Mouse (Mus musculus) heart, adult 2 months (tissue): ENCODE results near the gene Fbxo9.

Source experiments
- CTCF ChIP-seq: fragments of 200-600 bp; IDR thresholded peaks from 2 replicates; pipeline ENCODE4 v1.8.1; 2022; ENCODE audit warnings: antibody characterized with exemption, mild to moderate bottlenecking, moderate library complexity
- EP300 ChIP-seq: fragments of 200-500 bp; IDR thresholded peaks from 2 replicates; pipeline ENCODE4 v1.6.1; 2011; ENCODE audit warnings: low read depth, low read length, control low read depth; ENCODE audit not compliant: insufficient read depth
- POLR2A ChIP-seq: fragments of 200-500 bp; IDR thresholded peaks from 2 replicates; pipeline ENCODE4 v1.6.1; 2011; ENCODE audit warnings: mild to moderate bottlenecking, low read depth, low read length, control low read depth; ENCODE audit not compliant: insufficient read depth

GRCm38 (mm10) chr9:78084341-78084740 lies 24.5 kb downstream of the Fbxo9 start:
- TF ChIP-seq CTCF (no peak), EP300 (no peak), POLR2A (no peak)
